Comparison of ENCODE assay signal across 1 mouse cellular context in genomic region chr8:69974194-69974614, GRCm38 (mm10).
TF ChIP-seq lines count a peak whose summit lies in the region.

No protein-coding gene starts in this region.

TF ChIP-seq in MEL, 35 proteins besides CTCF, POLR2A, EP300 and RAD21 (continued from another document):
- TF ChIP-seq KAT2A (conservative IDR thresholded peaks at IDR 0.05; ENCODE audit: low read depth, low read length), result no peak; the same call in 1 of the 2 replicates
- TF ChIP-seq ELF1 (IDR thresholded peaks at IDR 0.05; ENCODE audit: low read depth, low read length), result peak; percentile 94
